Mouse (Mus musculus) left cerebral cortex, adult 18-20 months (tissue): ENCODE measurements at regions not wholly inside any gene's neighbourhood (a gene's known extent, or its start where the extent isn't known, plus 50 kb on each side); places are given as distances from the start of the nearest gene placed in this dataset.

Experiments
- DNase-seq, 2 experiments: peaks; one replicate each; pipeline ENCODE4 v3.0.0; 2021 to 2022; ENCODE audit warnings: low spot score in 2 of 2, mixed read lengths in 1 of 2

- peak in 1 of 2 experiments; percentile 17 for DNase-seq
Measured at GRCm38 (mm10) chr10:66904552-66905367, 191.2 kb upstream of the Jmjd1c start.

DNA sequence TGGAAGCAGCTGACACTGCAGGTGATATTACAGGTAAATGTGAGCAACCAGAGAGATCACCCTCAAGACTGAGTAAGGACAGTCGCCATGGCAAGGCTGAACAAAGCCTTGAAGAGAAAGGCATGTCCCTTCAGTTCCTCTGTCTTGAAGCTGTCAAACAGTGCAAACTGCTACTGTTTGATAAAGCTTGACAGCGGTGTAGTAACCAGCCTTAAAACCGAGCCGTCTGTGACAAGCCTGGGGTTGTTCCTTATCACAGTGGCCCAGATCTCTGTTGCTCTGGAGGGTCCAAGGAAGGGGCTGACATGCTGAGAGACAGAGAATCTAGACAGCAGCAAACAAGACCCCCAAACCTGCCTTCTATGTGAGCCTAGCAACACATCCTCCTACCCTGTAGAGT is 188.1 kb upstream of the Jmjd1c start:
- DNase-seq, result no peak

DNA sequence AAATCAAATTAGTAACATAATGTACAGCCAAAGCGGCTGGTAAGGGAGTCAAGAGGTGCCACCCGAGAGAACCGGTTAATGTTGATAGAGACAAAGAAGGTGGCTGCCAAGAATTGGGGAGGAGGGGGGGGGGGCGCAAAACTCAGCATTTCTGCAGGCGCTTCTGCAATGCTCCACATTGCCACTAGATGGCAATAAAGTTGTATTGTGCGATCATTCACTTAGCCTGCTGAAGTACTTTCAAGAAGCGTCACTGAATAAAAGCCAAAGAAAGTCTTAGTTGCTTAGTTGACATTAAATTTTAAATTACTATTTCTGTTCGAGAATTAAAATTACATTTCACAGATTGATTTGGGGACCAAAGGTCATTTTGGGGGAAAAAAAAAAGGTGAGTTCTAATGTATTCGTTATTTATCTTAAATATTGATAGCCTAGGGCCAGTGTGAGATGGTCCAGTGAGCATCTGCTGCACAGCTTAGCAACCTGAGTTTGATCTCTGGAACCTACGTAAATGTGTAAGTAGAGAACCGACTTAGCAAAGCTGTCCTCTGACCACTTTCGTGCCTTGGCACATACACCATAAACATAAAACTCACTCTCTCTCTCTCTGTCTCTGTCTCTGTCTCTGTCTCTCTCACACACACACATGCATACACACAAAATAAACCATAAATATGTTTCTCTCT is 186.6 kb upstream of the Jmjd1c start:
- peak in 1 of 2 experiments; percentile 65 for DNase-seq

DNA sequence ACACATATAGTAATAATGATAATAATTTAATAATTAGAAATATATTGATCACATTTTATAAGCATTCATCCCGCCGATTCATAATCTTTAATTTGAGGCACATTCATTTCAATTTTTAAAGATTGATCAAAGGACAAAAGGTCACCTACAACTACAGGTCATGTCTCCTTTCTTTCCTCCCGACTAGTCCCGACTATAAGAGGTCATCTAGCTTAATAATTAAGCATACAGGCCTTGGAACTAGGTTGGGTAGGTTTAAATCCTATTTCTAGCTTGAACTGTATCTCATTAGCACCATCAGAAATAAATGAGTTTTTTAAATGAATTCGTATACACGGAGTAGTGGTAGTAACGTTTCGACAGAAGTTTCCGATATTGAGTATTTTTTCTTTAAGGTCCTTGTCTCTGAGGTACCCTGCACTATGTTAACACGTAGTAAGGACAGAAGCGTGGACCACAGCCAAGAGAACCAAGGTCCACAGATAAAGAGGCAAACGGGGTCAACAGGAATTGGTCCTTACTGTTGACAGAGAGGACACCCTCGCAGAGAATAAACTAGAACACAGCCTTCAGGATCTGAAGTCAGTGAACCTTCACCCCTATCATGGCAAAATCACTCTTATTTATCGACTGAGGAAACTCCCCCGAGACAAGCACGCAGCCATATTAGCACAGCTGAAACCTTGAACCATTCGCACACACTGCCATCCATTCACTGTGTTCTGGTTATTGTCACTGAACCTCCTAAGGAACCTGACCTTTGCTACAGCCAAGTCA is 185.8 kb upstream of the Jmjd1c start:
- DNase-seq, result no peak

- DNase-seq, result peak; percentile 10 to 31
Measured at GRCm38 (mm10) chr10:66911261-66911911, 184.5 kb upstream of the Jmjd1c start.

DNA sequence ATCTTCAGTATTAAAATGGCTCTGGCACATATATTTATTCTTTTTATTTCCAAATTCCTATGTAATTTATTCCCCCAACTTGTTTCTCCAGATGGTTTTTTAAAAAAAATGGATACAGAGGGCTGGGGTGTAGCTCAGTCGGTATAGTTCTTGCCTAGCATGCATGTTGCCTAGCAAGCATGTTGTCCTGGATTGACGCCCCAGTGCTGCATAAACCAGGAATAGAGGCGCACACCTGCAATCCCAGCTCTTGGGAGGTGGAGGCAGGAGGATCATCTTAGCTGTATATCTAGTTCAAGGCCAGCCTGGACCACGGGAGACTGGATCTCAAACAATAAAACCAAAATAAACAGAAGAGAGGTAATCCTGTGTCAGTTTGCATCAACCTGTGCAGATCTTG is 183.5 kb upstream of the Jmjd1c start:
- no peak for DNase-seq

DNA sequence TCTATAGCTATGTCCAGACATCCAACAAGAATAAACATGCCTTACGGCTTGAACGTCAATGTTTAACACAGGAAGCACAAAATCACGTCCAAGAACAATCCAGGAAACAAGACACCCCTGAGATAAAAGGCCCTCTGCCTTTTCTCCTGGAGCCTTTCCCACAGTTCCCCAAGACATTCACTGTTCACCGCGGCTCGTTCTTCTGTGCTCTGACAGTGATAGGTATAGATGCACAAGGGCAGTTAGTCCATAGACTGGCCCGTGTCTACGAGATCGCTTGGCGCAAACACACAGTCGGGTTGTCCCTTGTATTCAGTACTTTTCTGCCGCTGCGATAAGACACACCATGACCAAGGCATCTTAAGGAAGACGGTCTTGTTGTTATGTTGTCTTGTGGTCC is 182.7 kb upstream of the Jmjd1c start:
- DNase-seq, result no peak

- DNase-seq, result no peak
Measured at GRCm38 (mm10) chr10:66913627-66914026, 182.3 kb upstream of the Jmjd1c start.

DNA sequence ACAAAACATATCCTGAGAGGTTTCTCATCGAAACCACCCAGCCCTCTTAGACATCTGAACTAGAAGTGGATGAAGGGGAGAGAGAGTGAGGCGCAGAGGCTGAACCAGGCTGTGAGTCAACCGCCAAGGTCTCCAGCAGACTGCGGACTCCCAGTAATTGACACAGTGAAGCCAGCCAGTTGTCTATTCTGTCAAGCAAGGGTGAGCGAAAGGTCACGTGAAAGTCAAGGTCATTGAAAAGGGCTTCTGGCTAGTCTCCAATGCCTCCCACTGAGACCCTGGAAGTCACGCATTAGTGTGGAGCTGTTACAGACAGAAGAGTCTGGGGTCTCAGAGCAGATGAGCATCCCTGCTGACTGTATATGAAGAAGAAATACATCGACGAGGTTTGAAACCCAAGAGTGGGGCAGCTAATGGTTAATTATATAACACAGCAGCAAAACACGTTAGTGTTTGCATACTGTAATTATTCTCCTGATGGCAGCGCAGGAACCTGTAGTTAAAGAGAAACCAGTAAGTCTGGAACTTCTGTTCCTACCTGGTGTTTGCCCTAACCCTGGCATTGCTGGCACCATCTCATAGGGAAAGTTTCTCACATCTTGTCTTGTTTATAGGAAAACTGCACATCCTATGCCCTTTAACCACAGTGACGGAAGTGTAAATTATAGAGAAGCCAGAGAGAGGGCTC is 181.5 kb upstream of the Jmjd1c start:
- DNase-seq, result no peak

DNA sequence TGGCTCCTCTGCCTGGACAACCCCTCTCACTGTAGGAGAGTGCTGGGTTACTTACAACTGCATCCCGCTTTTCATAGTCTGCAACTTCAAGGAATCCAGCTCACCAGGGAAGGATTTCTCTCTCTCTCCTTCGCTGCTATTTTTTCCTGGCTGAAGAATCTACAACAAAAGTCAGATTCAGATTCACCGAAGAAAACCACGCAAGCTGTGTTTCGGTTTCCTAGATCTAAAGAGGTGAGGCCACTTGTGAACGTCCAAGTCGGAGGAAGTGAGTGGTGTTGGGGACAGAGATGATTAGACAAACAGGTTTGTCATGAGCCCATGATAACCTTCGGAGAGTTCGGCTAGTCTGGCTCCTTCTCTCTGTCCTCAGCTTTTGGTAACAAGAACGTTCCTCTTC is 180.1 kb upstream of the Jmjd1c start:
- DNase-seq, result no peak

DNA sequence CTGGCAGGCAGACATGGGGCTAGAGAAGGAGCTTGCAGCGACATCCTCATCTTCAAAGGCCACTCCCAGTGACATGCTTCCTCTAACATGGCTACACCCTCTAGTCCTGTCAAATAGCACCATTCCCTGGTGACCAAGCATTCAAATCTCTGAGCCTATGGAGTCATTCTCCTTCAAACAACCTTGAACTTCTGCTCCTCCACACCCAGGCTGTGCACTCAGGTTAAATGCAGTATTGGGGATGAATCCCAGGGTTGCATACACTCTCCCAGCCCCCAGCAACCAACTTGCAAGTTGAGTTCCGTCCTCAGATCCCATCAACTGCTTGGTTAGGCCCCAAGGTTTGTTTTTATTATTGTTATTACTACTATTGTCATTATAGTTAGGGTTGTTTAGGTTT is 178.2 kb upstream of the Jmjd1c start:
- DNase-seq, result no peak

GRCm38 (mm10) chr10:66918713-66919112 is 177.2 kb upstream of the Jmjd1c start:
- DNase-seq, result no peak

DNA sequence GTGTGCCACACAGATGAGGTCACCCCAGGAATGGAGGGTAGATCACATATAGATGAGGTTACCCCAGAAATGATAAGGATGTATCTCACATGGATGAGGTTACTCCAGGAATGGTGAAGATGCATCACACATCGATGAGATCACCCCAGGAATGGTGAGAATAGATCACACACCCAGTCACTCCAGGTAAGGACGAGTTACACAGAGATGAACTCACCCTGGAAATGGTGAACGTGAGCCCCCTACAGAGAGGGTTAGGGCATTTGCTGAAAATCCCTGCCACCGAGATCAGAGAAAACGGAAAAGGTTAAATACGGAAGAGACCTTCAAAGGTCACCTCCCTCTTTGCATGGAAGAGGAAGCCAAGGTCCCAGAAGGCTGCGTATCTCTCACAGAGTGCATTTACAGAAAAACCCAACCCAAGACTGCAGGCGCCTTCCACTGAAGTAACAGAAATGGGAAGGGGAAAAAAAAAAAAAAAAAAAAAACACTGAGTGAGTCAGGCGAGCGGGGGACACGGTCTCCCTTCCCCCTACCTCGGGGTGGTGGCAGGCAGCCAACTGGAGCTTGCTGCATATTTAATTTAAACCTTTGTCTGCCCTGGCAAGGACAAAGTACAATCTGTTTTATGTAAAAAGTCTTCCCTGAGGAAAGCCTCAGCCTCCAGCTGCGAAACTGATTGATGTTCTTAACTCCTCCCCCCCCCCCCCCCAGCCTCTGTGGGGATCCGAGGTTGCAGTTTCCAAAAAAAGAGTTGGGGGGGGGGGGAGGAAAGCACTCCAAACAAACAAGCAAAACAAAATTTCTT is 175.8 kb upstream of the Jmjd1c start:
- DNase-seq, result peak; percentile 59 to 65

GRCm38 (mm10) chr10:66920761-66921684 is 174.9 kb upstream of the Jmjd1c start:
- DNase-seq, result peak; percentile 80 to 85

GRCm38 (mm10) chr10:66921776-66922175 is 174.1 kb upstream of the Jmjd1c start:
- no peak for DNase-seq

DNA sequence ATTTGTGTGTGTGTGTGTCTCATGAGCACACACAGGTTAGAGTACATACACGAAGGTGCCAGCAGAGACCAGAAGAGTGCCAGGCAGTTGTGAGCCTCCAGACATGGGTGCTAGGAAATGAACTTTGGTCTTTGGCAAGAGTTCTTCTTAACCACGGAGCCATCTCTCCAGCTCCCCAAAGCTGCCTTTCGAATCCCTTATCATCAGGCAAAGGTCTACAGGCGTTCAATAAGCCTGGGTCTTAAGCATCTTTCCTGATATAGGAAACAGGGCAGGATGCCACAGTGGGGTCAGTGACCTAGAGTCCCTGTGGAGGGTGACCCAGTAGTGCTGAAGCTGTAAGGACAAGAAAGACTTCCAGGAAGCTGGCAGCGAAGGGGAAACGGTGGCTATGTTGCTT is 173.6 kb upstream of the Jmjd1c start:
- DNase-seq, result no peak

- DNase-seq, result no peak
Measured at GRCm38 (mm10) chr10:66923947-66924346, 172.0 kb upstream of the Jmjd1c start.

DNA sequence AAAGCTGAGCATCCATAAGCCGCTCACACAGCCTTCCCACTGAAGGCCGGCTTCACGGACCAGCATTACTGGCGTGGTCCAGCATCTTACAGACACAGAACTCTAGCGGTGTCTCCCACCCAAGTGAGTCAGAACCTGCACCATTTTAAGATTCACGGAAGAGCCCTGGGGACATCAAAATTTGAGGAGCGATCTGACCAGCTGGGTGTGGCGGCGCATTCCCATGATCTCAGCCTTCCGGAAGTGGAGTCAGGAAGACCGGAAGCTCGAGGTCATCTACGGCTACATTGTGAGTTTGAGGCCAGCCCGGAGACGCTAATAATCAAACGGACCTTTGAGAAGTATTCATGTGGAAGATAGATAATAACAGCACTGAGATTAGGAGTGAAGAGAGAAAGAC is 171.5 kb upstream of the Jmjd1c start:
- no peak for DNase-seq
